13 mouse cellular contexts compared by ENCODE assay signal in genomic region chr3:28383526-28384126, GRCm38 (mm10).
A peak's percentile ranks its signal among the peaks of the same experiment; 100 is the strongest.
DNase-seq lines count a peak whose midpoint lies in the region; ATAC-seq lines count a peak whose summit lies in the region.
"Had no signal": no experiment of that assay in that cellular context is flagged by ENCODE, and none has a peak within 500 bp of the region (broad histone marks: within the 10 kb centered on the region; RNA-seq: fewer than 3 reads in every experiment).

No protein-coding gene starts in this region.

- H3K27ac ChIP-seq in hindbrain, embryonic 13.5 days = peak overlapping the region; percentile 84
- peak overlapping the region; percentile 55; the same call in 1 of the 2 replicates for H3K27ac ChIP-seq in neural tube, embryonic 14.5 days (ENCODE audit: low read depth, low read length)

- H3K27me3 ChIP-seq in hindbrain, embryonic 13.5 days = no peaks in the 10 kb centered on the region
- no peaks in the 10 kb centered on the region for H3K27me3 ChIP-seq in neural tube, embryonic 14.5 days (ENCODE audit: control insufficient read depth, insufficient read depth, low read length)

- peak overlapping the region; percentile 13; the same call in 1 of the 2 replicates for H3K4me2 ChIP-seq in hindbrain, embryonic 13.5 days
- H3K4me2 ChIP-seq in neural tube, embryonic 14.5 days (ENCODE audit: low read depth, low read length) = no peak overlapping the region

- peak; percentile 33 for ATAC-seq in hindbrain, embryonic 13.5 days (ENCODE audit: low FRiP score)
- no peak for ATAC-seq in neural tube, embryonic 14.5 days (ENCODE audit: low read depth)
- ATAC-seq: activated CD4-positive, CD25-positive, alpha-beta regulatory T cell, adult 4 months had no signal

- no peak overlapping the region for H3K4me3 ChIP-seq in hindbrain, embryonic 13.5 days
- H3K4me3 ChIP-seq in neural tube, embryonic 14.5 days (ENCODE audit: low read depth, low read length) = no peak overlapping the region
- H3K4me3 ChIP-seq: erythroblast, embryonic 14.5 days; myocyte had no signal

- no peaks in the 10 kb centered on the region for H3K36me3 ChIP-seq in hindbrain, embryonic 13.5 days
- no peaks in the 10 kb centered on the region for H3K36me3 ChIP-seq in neural tube, embryonic 14.5 days (ENCODE audit: control insufficient read depth, insufficient read depth, low read length)

- H3K9ac ChIP-seq in hindbrain, embryonic 13.5 days = peak overlapping the region; percentile 15; the same call in 1 of the 2 replicates
- no peak overlapping the region for H3K9ac ChIP-seq in neural tube, embryonic 14.5 days (replicated peaks; ENCODE audit: low read depth, low read length)

- H3K9me3 ChIP-seq in hindbrain, embryonic 13.5 days = no peaks in the 10 kb centered on the region
- H3K9me3 ChIP-seq in neural tube, embryonic 14.5 days (ENCODE audit: control insufficient read depth, low read length) = no peaks in the 10 kb centered on the region

- peaks cover 38% of the 10 kb centered on the region for H3K4me1 ChIP-seq in hindbrain, embryonic 13.5 days (replicated peaks)
- H3K4me1 ChIP-seq in neural tube, embryonic 14.5 days (ENCODE audit: control insufficient read depth, insufficient read depth, low read length) = peaks cover 16% of the 10 kb centered on the region; the same call in 1 of the 2 replicates

- 24% methylated on average over 11 of the region's 11 CpGs for WGBS in hindbrain, embryonic 13.5 days
- 43% methylated on average over 11 of the region's 11 CpGs for WGBS in neural tube, embryonic 14.5 days

- peak; percentile 14 for DNase-seq in embryo, embryonic 10.5 days (ENCODE audit: low spot score)
- no peak for DNase-seq in embryo, embryonic 10 days (ENCODE audit: low spot score)
- DNase-seq in lung, adult 18-20 months = peak; percentile 20 to 38
- no peak for DNase-seq in lung, postnatal 14 days
- DNase-seq in frontal cortex, adult 2 months (ENCODE audit: extremely low spot score in 1 of 2, low spot score in 1 of 2) = no peak
- DNase-seq in adrenal gland, adult (ENCODE audit: inconsistent age in 2 of 2, low spot score in 1 of 2) = no peak
- DNase-seq: gastrocnemius, postnatal 14 days; thymus, adult 18-20 months had no signal

Comparison
In these comparisons a context has a peak if more than half of its experiments do, and no peak if none do; other contexts are left out.
1. DNase-seq: peak in embryo, embryonic 10.5 days (single experiment) and lung, adult 18-20 months (2 of 2); none in embryo, embryonic 10 days (single experiment), lung, postnatal 14 days (single experiment), frontal cortex, adult 2 months (0 of 2) and adrenal gland, adult (0 of 2).